9 mouse cellular contexts compared by ENCODE assay signal in genomic region chrX:37811179-37811578, GRCm38 (mm10). TPM values are rescaled to one million over a fixed set of nuclear protein-coding genes. Genes with fewer than 3 reads are reported as not detected.
DNase-seq lines count a peak whose midpoint lies in the region; ATAC-seq and TF ChIP-seq lines count a peak whose summit lies in the region.
"Had no signal": no experiment of that assay in that cellular context is flagged by ENCODE, and none has a peak within 500 bp of the region (broad histone marks: within the 10 kb centered on the region; RNA-seq: fewer than 3 reads in every experiment).

No protein-coding gene starts in this region.

- H3K27ac ChIP-seq in heart, adult 2 months = no peak overlapping the region
- no peak overlapping the region for H3K27ac ChIP-seq in heart, embryonic 11.5 days (ENCODE audit: low read depth, low read length)
- no peak overlapping the region for H3K27ac ChIP-seq in neural tube, embryonic 15.5 days (replicated peaks)
- H3K27ac ChIP-seq: liver, embryonic 15.5 days had no signal

- no peaks in the 10 kb centered on the region for H3K79me2 ChIP-seq in heart, adult 2 months (replicated peaks; ENCODE audit: control insufficient read depth, insufficient read depth, low read length)

- DNase-seq in heart, adult 2 months = peak in 1 of 2 experiments; percentile 38
- DNase-seq in neural tube, embryonic 10.5 days (ENCODE audit: extremely low spot score, low spot score) = peak; percentile 27
- peak; percentile 2 for DNase-seq in brain, adult 2 months (ENCODE audit: low read depth, low spot score)
- DNase-seq in layer of hippocampus, postnatal 10 days (ENCODE audit: low spot score in 2 of 2) = peak; percentile 36 to 39
- no peak for DNase-seq in ovary, adult 18-20 months (ENCODE audit: low spot score)

- ATAC-seq in heart, embryonic 11.5 days (replicated peaks; ENCODE audit: insufficient number of reproducible peaks, low FRiP score, low TSS enrichment) = no peak
- no peak for ATAC-seq in neural tube, embryonic 15.5 days (ENCODE audit: low FRiP score)
- no peak for ATAC-seq in megakaryocyte, adult 5-6 weeks (ENCODE audit: poor library complexity, severe bottlenecking)

- H3K4me2 ChIP-seq in heart, embryonic 11.5 days = no peak overlapping the region
- no peak overlapping the region for H3K4me2 ChIP-seq in neural tube, embryonic 15.5 days
- H3K4me2 ChIP-seq: liver, embryonic 15.5 days had no signal

- intact Hi-C loops in heart, adult 2 months (cut with DNase I) = no loop called here

- no peaks in the 10 kb centered on the region for H3K9me3 ChIP-seq in heart, embryonic 11.5 days (replicated peaks; ENCODE audit: control insufficient read depth, low read length)
- H3K9me3 ChIP-seq in neural tube, embryonic 15.5 days (replicated peaks) = no peaks in the 10 kb centered on the region
- H3K9me3 ChIP-seq: liver, embryonic 15.5 days had no signal

- no peak overlapping the region for H3K9ac ChIP-seq in heart, adult 2 months (ENCODE audit: low read depth, low read length)
- H3K9ac ChIP-seq in heart, embryonic 11.5 days (ENCODE audit: low read depth, low read length) = no peak overlapping the region
- no peak overlapping the region for H3K9ac ChIP-seq in neural tube, embryonic 15.5 days (replicated peaks)
- H3K9ac ChIP-seq: liver, embryonic 15.5 days had no signal

- H3K4me1 ChIP-seq in heart, adult 2 months (ENCODE audit: control insufficient read depth, insufficient read depth, low read length) = no peaks in the 10 kb centered on the region
- no peaks in the 10 kb centered on the region for H3K4me1 ChIP-seq in heart, embryonic 11.5 days (ENCODE audit: control insufficient read depth, insufficient read depth, low read length)
- no peaks in the 10 kb centered on the region for H3K4me1 ChIP-seq in neural tube, embryonic 15.5 days
- H3K4me1 ChIP-seq: liver, embryonic 15.5 days had no signal

- H3K4me3 ChIP-seq in heart, adult 2 months = no peak overlapping the region
- H3K4me3 ChIP-seq in heart, embryonic 11.5 days (ENCODE audit: low read depth, low read length) = no peak overlapping the region
- no peak overlapping the region for H3K4me3 ChIP-seq in neural tube, embryonic 15.5 days (replicated peaks)
- H3K4me3 ChIP-seq: liver, embryonic 15.5 days had no signal

- WGBS in heart, adult 2 months = 27% methylated on average over 5 of the region's 5 CpGs
- 30% methylated on average over 5 of the region's 5 CpGs for WGBS in heart, embryonic 11.5 days (ENCODE audit: insufficient replicate concordance)
- 28% methylated on average over 5 of the region's 5 CpGs for WGBS in neural tube, embryonic 15.5 days

- no peaks in the 10 kb centered on the region for H3K27me3 ChIP-seq in heart, adult 2 months (ENCODE audit: control insufficient read depth, insufficient read depth, low read length)
- H3K27me3 ChIP-seq in heart, embryonic 11.5 days (ENCODE audit: control insufficient read depth, insufficient read depth, low read length) = no peaks in the 10 kb centered on the region
- no peaks in the 10 kb centered on the region for H3K27me3 ChIP-seq in neural tube, embryonic 15.5 days (replicated peaks)
- H3K27me3 ChIP-seq: liver, embryonic 15.5 days had no signal

- no peaks in the 10 kb centered on the region for H3K36me3 ChIP-seq in heart, adult 2 months (ENCODE audit: control insufficient read depth, insufficient read depth, low read length)
- H3K36me3 ChIP-seq in heart, embryonic 11.5 days (ENCODE audit: control insufficient read depth, insufficient read depth, low read length) = no peaks in the 10 kb centered on the region
- no peaks in the 10 kb centered on the region for H3K36me3 ChIP-seq in neural tube, embryonic 15.5 days
- H3K36me3 ChIP-seq: liver, embryonic 15.5 days had no signal

- TF ChIP-seq POLR2A in heart, adult 2 months (IDR thresholded peaks at IDR 0.05; ENCODE audit: insufficient read depth, low read depth, low read length) = no peak

- no peak for TF ChIP-seq EP300 in heart, adult 2 months (IDR thresholded peaks at IDR 0.05; ENCODE audit: insufficient read depth, low read depth, low read length)

- peak; percentile 79 for TF ChIP-seq CTCF in heart, adult 2 months (IDR thresholded peaks at IDR 0.05)

RNA-seq across cellular contexts. Expression of gene Rhox5, which starts 6.5 kb away (rescaled TPM):
- 1 to 10 TPM in 1 of 2 experiments, not detected in 1; 1.2 TPM for total RNA-seq in heart, adult 2 months (2021)
- polyA plus RNA-seq in heart, adult 2 months (2012; rRNA removed) = 1.2 and 1.4 TPM in 2 replicates
- 13.7 and 16.5 TPM in 2 replicates for polyA plus RNA-seq in heart, embryonic 11.5 days (2014; fragmentation: Nextera tagmentation; extraction: Ambion mirVana)
- polyA plus RNA-seq in neural tube, embryonic 15.5 days (2015; fragmentation: Nextera tagmentation; extraction: Ambion mirVana) = 0.35 and 0.82 TPM in 2 replicates
- total RNA-seq in layer of hippocampus, postnatal 10 days (2021) = not detected
- total RNA-seq in megakaryocyte, adult 5-6 weeks (2015) = not detected in 2 replicates
- total RNA-seq in megakaryocyte, adult 5-6 weeks (2017) = not detected in 2 replicates

RNA-seq across cellular contexts. Expression of gene Rhox6, which starts 15.5 kb away (rescaled TPM):
- total RNA-seq in heart, adult 2 months (2021) = not detected
- polyA plus RNA-seq in heart, adult 2 months (2012; rRNA removed) = not detected in 2 replicates
- polyA plus RNA-seq in heart, embryonic 11.5 days (2014; fragmentation: Nextera tagmentation; extraction: Ambion mirVana) = not detected in 2 replicates
- polyA plus RNA-seq in neural tube, embryonic 15.5 days (2015; fragmentation: Nextera tagmentation; extraction: Ambion mirVana) = not detected in 2 replicates
- total RNA-seq in layer of hippocampus, postnatal 10 days (2021) = not detected
- not detected in 2 replicates for total RNA-seq in megakaryocyte, adult 5-6 weeks (2015)
- not detected in 2 replicates for total RNA-seq in megakaryocyte, adult 5-6 weeks (2017)
- polyA plus RNA-seq: liver, embryonic 15.5 days had no signal

RNA-seq across cellular contexts. Expression of gene Rhox7a, which starts 20.3 kb away (rescaled TPM):
- not detected for total RNA-seq in heart, adult 2 months (2021)
- polyA plus RNA-seq in heart, adult 2 months (2012; rRNA removed) = not detected in 2 replicates
- polyA plus RNA-seq in heart, embryonic 11.5 days (2014; fragmentation: Nextera tagmentation; extraction: Ambion mirVana) = not detected in 2 replicates
- polyA plus RNA-seq in neural tube, embryonic 15.5 days (2015; fragmentation: Nextera tagmentation; extraction: Ambion mirVana) = not detected in 2 replicates
- total RNA-seq in layer of hippocampus, postnatal 10 days (2021) = not detected
- total RNA-seq in megakaryocyte, adult 5-6 weeks (2015) = not detected in 2 replicates
- total RNA-seq in megakaryocyte, adult 5-6 weeks (2017) = not detected in 2 replicates
- polyA plus RNA-seq: liver, embryonic 15.5 days had no signal
